Mouse (Mus musculus) stomach, postnatal 0 days (tissue): ENCODE results near the gene Rasa2. TPM values are rescaled to one million over a fixed set of nuclear protein-coding genes. Genes with fewer than 3 reads are reported as not detected.
A peak's percentile ranks its signal among the peaks of the same experiment; 100 is the strongest.

Source experiments
- ATAC-seq: fragments of 200-750 bp; cut with Nextera tagmentation; 2 replicates; pipeline ENCODE4 v1.8.0; 2017; ENCODE audit not compliant: low FRiP score, low TSS enrichment
- DNase-seq: peaks from one replicate; pipeline ENCODE4 v3.0.0-alpha.2; 2016; ENCODE audit warnings: low spot score
- H3K27ac ChIP-seq: fragments of 300-500 bp; sonication (generic); replicated peaks from 2 replicates; pipeline ENCODE4 v1.5.1; 2014; ENCODE audit warnings: mild to moderate bottlenecking, control low read depth
- H3K27me3 ChIP-seq: fragments of 300-500 bp; sonication (generic); 2 replicates; pipeline ENCODE4 v1.6.1; 2014; ENCODE audit warnings: low read length; ENCODE audit not compliant: control insufficient read depth, insufficient read depth
- H3K36me3 ChIP-seq: fragments of 300-500 bp; sonication (generic); 2 replicates; pipeline ENCODE4 v1.6.1; 2014; ENCODE audit warnings: low read length, mixed read lengths; ENCODE audit not compliant: control insufficient read depth, insufficient read depth
- H3K4me1 ChIP-seq: fragments of 300-500 bp; sonication (generic); replicated peaks from 2 replicates; pipeline ENCODE4 v1.6.1; 2014; ENCODE audit warnings: antibody characterized with exemption; ENCODE audit not compliant: control insufficient read depth, insufficient read depth
- H3K4me2 ChIP-seq: fragments of 300-500 bp; sonication (generic); replicated peaks from 2 replicates; pipeline ENCODE4 v1.6.1; 2014; ENCODE audit warnings: low read depth, mild to moderate bottlenecking, control low read depth, moderate library complexity
- H3K4me3 ChIP-seq: fragments of 300-500 bp; sonication (generic); 2 replicates; pipeline ENCODE4 v1.5.1; 2014; ENCODE audit warnings: low read depth, low read length, control low read depth
- H3K9ac ChIP-seq: fragments of 300-500 bp; sonication (generic); 2 replicates; pipeline ENCODE4 v1.6.1; 2014; ENCODE audit warnings: mild to moderate bottlenecking, low read length, control low read depth, mixed read lengths
- H3K9me3 ChIP-seq: fragments of 300-500 bp; sonication (generic); 2 replicates; pipeline ENCODE4 v1.6.1; 2016; ENCODE audit warnings: low read length; ENCODE audit not compliant: control insufficient read depth
- CTCF ChIP-seq: IDR thresholded peaks from 2 replicates; pipeline ENCODE4 v1.5.1; 2016; ENCODE audit warnings: antibody characterized with exemption, low read depth, mild to moderate bottlenecking, moderate library complexity
- EP300 ChIP-seq: optimal IDR thresholded peaks from 2 replicates; pipeline ENCODE3; 2016; ENCODE audit warnings: antibody characterized with exemption
- WGBS: fragments of 180-500 bp; shearing (Covaris S2); extraction: QIAGEN DNeasy Blood & Tissue Kit; methylation state at CpG from one replicate; pipeline ENCODE4 v1.1.7; 2014; 5-methylcytosine and 5-hydroxymethylcytosine counted together
- polyA plus RNA-seq: library from polyadenylated mRNA; unstranded; fragments of >200 nt; fragmentation: Nextera tagmentation; extraction: Ambion mirVana; gene quantifications from 2 replicates; pipeline ENCODE4 v1.2.1, GENCODE M21; 2015

Gene Rasa2
- polyA plus RNA-seq, 1 experiment from 2014 or later, result 12.5 TPM

DNA sequence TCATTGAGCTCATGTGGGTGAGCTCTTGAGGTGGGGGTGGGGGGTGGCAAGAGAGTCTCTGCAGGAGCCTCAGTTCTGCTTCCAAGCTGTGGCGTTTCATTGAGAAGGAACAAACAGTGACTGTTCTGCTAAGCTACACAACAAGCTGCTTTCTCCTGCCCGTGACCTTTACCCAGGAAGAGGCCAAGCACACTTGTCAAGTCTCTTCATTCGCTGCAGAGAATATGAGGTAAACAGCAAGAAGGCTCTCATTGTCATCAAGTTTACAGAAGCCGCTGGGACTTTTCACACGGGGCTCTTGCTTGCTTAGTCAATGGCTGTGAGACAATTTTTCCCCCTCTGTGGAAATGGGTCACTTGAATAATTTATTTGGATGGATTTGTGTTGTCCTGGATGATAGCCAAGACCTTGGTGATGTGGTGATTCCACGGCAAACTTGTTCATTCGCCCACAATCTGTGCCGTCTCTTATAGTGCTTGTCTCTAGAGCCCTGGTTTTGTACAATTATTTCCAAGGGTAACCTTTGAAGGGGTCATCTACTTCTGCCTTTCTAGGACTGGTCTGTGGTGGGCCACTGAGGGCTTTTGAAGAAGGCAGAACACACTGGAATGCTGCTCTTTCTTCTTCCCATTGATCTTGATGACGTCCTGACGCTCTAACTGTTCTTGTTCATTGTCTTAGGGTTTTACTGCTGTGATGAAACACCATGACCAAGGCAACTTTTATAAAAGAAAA lies 29.3 kb upstream of the Rasa2 start:
- Histone ChIP-seq H3K9me3 (no peaks in the 10 kb centered on the region), H3K4me1 (no peaks in the 10 kb centered on the region), H3K4me3 (no peak overlapping the region), H3K4me2 (no peak overlapping the region), H3K27ac (no peak overlapping the region), H3K36me3 (no peaks in the 10 kb centered on the region), H3K9ac (no peak overlapping the region), H3K27me3 (no peaks in the 10 kb centered on the region)
- WGBS, result 66% methylated on average over 10 of the region's 10 CpGs
- peak; percentile 40; the same call in 1 of the 2 replicates for ATAC-seq
- DNase-seq, result no peak
- TF ChIP-seq EP300, result no peak
- no peak for TF ChIP-seq CTCF

DNA sequence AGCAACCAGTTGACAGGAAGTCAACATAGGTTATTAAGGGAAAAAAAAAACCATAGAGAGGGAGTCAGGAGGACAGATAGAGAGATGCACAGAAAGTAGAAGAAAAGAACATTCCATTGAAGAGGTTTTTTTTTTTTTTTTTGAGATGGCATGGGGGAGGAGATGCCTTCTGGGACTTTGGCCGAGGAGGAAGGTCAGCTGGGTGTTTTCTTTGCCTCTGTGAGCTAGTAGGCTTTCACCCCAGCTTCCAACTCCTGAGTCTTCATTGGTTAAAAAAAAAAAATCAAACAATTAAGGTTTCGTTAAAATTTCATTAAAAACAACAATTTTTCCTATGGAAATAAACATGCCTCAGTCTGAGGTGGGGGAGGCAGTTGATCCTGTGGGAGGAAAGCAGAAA lies 28.4 kb upstream of the Rasa2 start:
- Histone ChIP-seq H3K27ac (no peak overlapping the region), H3K9ac (no peak overlapping the region), H3K36me3 (no peaks in the 10 kb centered on the region), H3K4me3 (no peak overlapping the region), H3K4me1 (no peaks in the 10 kb centered on the region), H3K9me3 (no peaks in the 10 kb centered on the region), H3K4me2 (no peak overlapping the region), H3K27me3 (no peaks in the 10 kb centered on the region)
- DNase-seq (no peak), ATAC-seq (no peak)
- no peak for TF ChIP-seq EP300
- no peak for TF ChIP-seq CTCF
- 72% methylated on average over 2 of the region's 2 CpGs for WGBS

- ATAC-seq, result no peak
- TF ChIP-seq CTCF (no peak), EP300 (no peak)
- Histone ChIP-seq H3K4me1 (no peaks in the 10 kb centered on the region), H3K36me3 (no peaks in the 10 kb centered on the region), H3K9ac (no peak overlapping the region), H3K4me3 (no peak overlapping the region), H3K4me2 (no peak overlapping the region), H3K27me3 (no peaks in the 10 kb centered on the region), H3K9me3 (no peaks in the 10 kb centered on the region), H3K27ac (no peak overlapping the region)
- 63% methylated on average over 4 of the region's 4 CpGs for WGBS
- DNase-seq, result no peak
These were observed 22.1 kb upstream of the Rasa2 start for GRCm38 (mm10) chr9:96653538-96653937.

DNA sequence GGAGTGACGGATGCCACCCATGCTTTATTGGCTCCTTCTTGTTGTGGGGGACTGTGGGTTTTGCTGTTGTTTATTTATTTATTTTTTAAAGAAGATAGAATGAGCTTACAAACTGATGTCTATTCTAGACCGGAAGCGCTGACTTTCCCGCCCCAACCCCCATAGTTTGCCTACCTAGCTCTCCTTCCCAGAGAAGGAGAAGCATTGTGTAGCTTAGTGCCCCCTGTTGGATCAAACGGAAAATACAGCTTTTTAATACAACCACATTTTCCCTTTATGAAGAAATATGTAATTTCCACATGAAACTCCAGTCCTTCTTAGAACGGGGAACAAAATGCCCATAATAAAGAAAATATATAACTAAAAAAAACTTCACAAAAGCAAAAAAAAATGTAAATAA lies 21.3 kb upstream of the Rasa2 start:
- TF ChIP-seq EP300 (no peak), CTCF (peak; percentile 70)
- 55% methylated on average over 6 of the region's 6 CpGs for WGBS
- H3K9me3 ChIP-seq, result no peaks in the 10 kb centered on the region
- no peak for ATAC-seq
- no peak for DNase-seq
- H3K27me3 ChIP-seq, result no peaks in the 10 kb centered on the region
- no peaks in the 10 kb centered on the region for H3K36me3 ChIP-seq
- H3K4me1 ChIP-seq, result no peaks in the 10 kb centered on the region
- no peak overlapping the region for H3K4me3 ChIP-seq
- H3K27ac ChIP-seq, result no peak overlapping the region
- H3K9ac ChIP-seq, result no peak overlapping the region
- H3K4me2 ChIP-seq, result no peak overlapping the region

DNA sequence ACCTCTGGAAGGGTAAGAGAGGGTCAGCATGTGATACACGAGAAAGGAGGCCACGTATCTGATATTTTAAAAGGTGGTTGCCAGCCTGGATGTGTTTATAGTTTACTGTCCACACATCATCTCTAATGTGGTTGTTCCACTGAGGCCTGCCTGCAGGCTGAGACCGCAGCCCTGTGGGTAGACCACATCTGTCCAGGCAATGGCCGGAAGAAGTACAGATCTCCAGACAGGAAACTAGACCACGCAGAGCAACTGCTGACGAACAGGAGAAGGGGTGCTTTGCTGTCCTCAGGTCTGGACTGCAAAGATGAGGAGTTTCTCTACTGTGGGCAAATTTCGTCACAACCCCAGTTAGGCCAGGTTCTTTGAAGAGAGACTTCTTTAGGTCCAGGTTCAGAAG lies 19.4 kb upstream of the Rasa2 start:
- Histone ChIP-seq H3K27me3 (no peaks in the 10 kb centered on the region), H3K27ac (no peak overlapping the region), H3K4me3 (no peak overlapping the region), H3K4me1 (no peaks in the 10 kb centered on the region), H3K4me2 (no peak overlapping the region), H3K9me3 (no peaks in the 10 kb centered on the region), H3K36me3 (no peaks in the 10 kb centered on the region), H3K9ac (no peak overlapping the region)
- DNase-seq (no peak), ATAC-seq (no peak)
- 66% methylated on average over 7 of the region's 7 CpGs for WGBS
- TF ChIP-seq EP300, result no peak
- no peak for TF ChIP-seq CTCF

DNA sequence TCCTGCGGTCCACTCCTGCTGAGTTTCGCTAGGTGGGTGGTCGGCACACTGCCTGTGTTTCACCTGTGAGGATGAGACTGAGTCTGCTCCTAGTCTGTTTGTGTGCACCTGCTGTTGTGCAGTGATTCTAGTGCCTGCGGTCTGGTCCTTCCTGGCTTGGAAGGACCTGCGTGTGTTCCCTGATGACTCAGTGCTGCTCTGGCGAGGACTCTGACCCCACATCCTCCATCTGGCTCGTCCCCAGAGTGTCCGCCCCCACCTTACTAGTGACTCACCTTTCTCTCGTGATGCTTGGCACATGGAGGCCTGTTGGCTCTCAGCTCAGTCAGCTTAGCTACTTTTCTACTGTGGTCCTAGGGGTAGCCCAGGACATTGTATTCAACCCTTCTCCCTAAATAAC lies 18.5 kb upstream of the Rasa2 start:
- H3K9ac ChIP-seq, result no peak overlapping the region
- H3K9me3 ChIP-seq, result no peaks in the 10 kb centered on the region
- no peak overlapping the region for H3K4me3 ChIP-seq
- no peaks in the 10 kb centered on the region for H3K4me1 ChIP-seq
- DNase-seq (peak; percentile 86), ATAC-seq (peak; percentile 97)
- TF ChIP-seq CTCF (no peak), EP300 (no peak)
- H3K4me2 ChIP-seq, result no peak overlapping the region
- no peaks in the 10 kb centered on the region for H3K36me3 ChIP-seq
- H3K27ac ChIP-seq, result no peak overlapping the region
- H3K27me3 ChIP-seq, result no peaks in the 10 kb centered on the region
- 47% methylated on average over 9 of the region's 9 CpGs for WGBS
